8 mouse cellular contexts compared by ENCODE assay signal in genomic region chr5:25498346-25498820, GRCm38 (mm10). TPM values are rescaled to one million over a fixed set of nuclear protein-coding genes. Genes with fewer than 3 reads are reported as not detected.
DNase-seq lines count a peak whose midpoint lies in the region; ATAC-seq and TF ChIP-seq lines count a peak whose summit lies in the region.

Kmt2c (minus strand) TSS chr5:25498783.

- H3K4me3 ChIP-seq in bone marrow, adult 2 months (replicated peaks; ENCODE audit: control insufficient read depth, low read depth, low read length), result peak within 1 kb of the TSS; percentile 98
- H3K4me3 ChIP-seq in heart, embryonic 12.5 days, result peak within 1 kb of the TSS; percentile 100
- H3K4me3 ChIP-seq in liver, postnatal 0 days (ENCODE audit: low read depth, low read length), result peak within 1 kb of the TSS; percentile 91

- H3K27ac ChIP-seq in bone marrow, adult 2 months (ENCODE audit: control insufficient read depth, insufficient read depth, low read depth, low read length, poor library complexity), result peak within 1 kb of the TSS; percentile 100
- H3K27ac ChIP-seq in heart, embryonic 12.5 days (ENCODE audit: poor library complexity, severe bottlenecking), result peak within 1 kb of the TSS; percentile 100
- peak within 1 kb of the TSS; percentile 100 for H3K27ac ChIP-seq in liver, postnatal 0 days (ENCODE audit: low read depth)

- H3K9ac ChIP-seq in heart, embryonic 12.5 days, result peak within 1 kb of the TSS; percentile 99
- peak within 1 kb of the TSS; percentile 98 for H3K9ac ChIP-seq in liver, postnatal 0 days (replicated peaks)

- no peaks in the 10 kb centered on the region for H3K9me3 ChIP-seq in heart, embryonic 12.5 days (replicated peaks)
- H3K9me3 ChIP-seq in liver, postnatal 0 days (ENCODE audit: low read length), result no peaks in the 10 kb centered on the region

- ATAC-seq in erythroid progenitor cell, adult 5-6 weeks (replicated peaks; ENCODE audit: low FRiP score, poor library complexity, severe bottlenecking), result 0 out of 2 replicates have a peak, but pooled peaks have one; percentile 27
- ATAC-seq in heart, embryonic 12.5 days (ENCODE audit: insufficient number of reproducible peaks, low FRiP score), result peak; percentile 16
- peak; percentile 1 for ATAC-seq in liver, postnatal 0 days
- ATAC-seq in neutrophil, adult 5-6 weeks (ENCODE audit: extremely low read depth, insufficient number of reproducible peaks, low FRiP score, poor library complexity, severe bottlenecking), result 0 out of 2 replicates have a peak, but pooled peaks have one; percentile 28

- H3K4me1 ChIP-seq in bone marrow, adult 2 months (ENCODE audit: control insufficient read depth, insufficient read depth, low read length), result peaks cover 3% of the 10 kb centered on the region; the same call in 1 of the 2 replicates
- peaks cover 9% of the 10 kb centered on the region; the same call in 1 of the 2 replicates for H3K4me1 ChIP-seq in heart, embryonic 12.5 days (replicated peaks)
- peaks cover 14% of the 10 kb centered on the region for H3K4me1 ChIP-seq in liver, postnatal 0 days (ENCODE audit: insufficient read depth)

- no peak for TF ChIP-seq EP300 in liver, postnatal 0 days (IDR thresholded peaks at IDR 0.05; ENCODE audit: low read depth)

- WGBS in bone marrow, adult 2 months, result 2% methylated on average over 47 of the region's 54 CpGs
- WGBS in heart, embryonic 12.5 days, result 1% methylated on average over 54 of the region's 54 CpGs
- 0% methylated on average over 38 of the region's 54 CpGs for WGBS in liver, postnatal 0 days (ENCODE audit: insufficient replicate concordance)

- H3K4me2 ChIP-seq in heart, embryonic 12.5 days, result peak within 1 kb of the TSS; percentile 78
- peak within 1 kb of the TSS; percentile 90 for H3K4me2 ChIP-seq in liver, postnatal 0 days (ENCODE audit: low read depth, low read length)

- no peak for TF ChIP-seq CTCF in bone marrow, adult 2 months (IDR thresholded peaks at IDR 0.05; ENCODE audit: control insufficient read depth, insufficient read depth, low read length)
- TF ChIP-seq CTCF in liver, postnatal 0 days (IDR thresholded peaks at IDR 0.05; ENCODE audit: low read depth), result no peak

- peak; percentile 88 for TF ChIP-seq POLR2A in bone marrow, adult 2 months (IDR thresholded peaks at IDR 0.05; ENCODE audit: borderline replicate concordance, control insufficient read depth, low read depth, low read length)

- DNase-seq in ES-CJ7 (ENCODE audit: low read depth, low spot score), result peak; percentile 56
- DNase-seq in kidney, postnatal 14 days, result peak; percentile 89
- peak; percentile 87 for DNase-seq in liver, postnatal 0 days
- DNase-seq in urinary bladder, postnatal 10 days (ENCODE audit: low spot score), result peak; percentile 35

- no peaks in the 10 kb centered on the region for H3K27me3 ChIP-seq in heart, embryonic 12.5 days (replicated peaks)
- no peaks in the 10 kb centered on the region for H3K27me3 ChIP-seq in liver, postnatal 0 days (ENCODE audit: insufficient read depth, low read length)

- H3K36me3 ChIP-seq in heart, embryonic 12.5 days, result no peaks in the 10 kb centered on the region
- H3K36me3 ChIP-seq in liver, postnatal 0 days (replicated peaks; ENCODE audit: insufficient read depth, low read length), result no peaks in the 10 kb centered on the region

RNA-seq across cellular contexts. Expression of gene Kmt2c, which starts in this region (rescaled TPM):
- polyA plus RNA-seq in bone marrow, adult 2 months (2011; ENCODE audit: insufficient read depth, insufficient read length, low replicate concordance, missing spikeins), result 20.8 and 28.5 TPM in 2 replicates
- total RNA-seq in erythroid progenitor cell, adult 5-6 weeks (2015; ENCODE audit: low replicate concordance), result 133 and 153 TPM in 2 replicates
- 153 and 179 TPM in 2 replicates for total RNA-seq in erythroid progenitor cell, adult 5-6 weeks (2017; ENCODE audit: low replicate concordance)
- 12.3 and 13.7 TPM in 2 replicates for polyA plus RNA-seq in heart, embryonic 12.5 days (2016; fragmentation: Nextera tagmentation; extraction: Ambion mirVana)
- 3.7 and 4.1 TPM in 2 replicates for polyA plus RNA-seq in liver, postnatal 0 days (2015; fragmentation: Nextera tagmentation; extraction: Ambion mirVana)
- 144 TPM in 2 replicates for total RNA-seq in neutrophil, adult 5-6 weeks (2017)

Comparison
In these comparisons a context has a peak if more than half of its experiments do, and no peak if none do; other contexts are left out.
1. Peak in every context shown above with its lines: DNase-seq, ATAC-seq, H3K4me3 ChIP-seq and H3K27ac ChIP-seq.
2. DNase-seq: peak in every context shown above with its lines; median percentile 89 in kidney, postnatal 14 days; 87 in liver, postnatal 0 days; 56 in ES-CJ7; 35 in urinary bladder, postnatal 10 days.